Mouse (Mus musculus): ENCODE measurements around the gene Gm525. TPM values are rescaled to one million over a fixed set of nuclear protein-coding genes. Genes with fewer than 3 reads are reported as not detected.
"Not testable (repeated sequence)": the region's sequence is repeated elsewhere in the genome, so short reads cannot be mapped to it uniquely, and the experiment has no call there.

Gene Gm525
- polyA plus RNA-seq, 1 experiment from 2014 or later = not detected

GRCm38 (mm10) chr11:89097292-89097691, 23.7 kb downstream of the Gm525 start:
- not testable (repeated sequence) for H3K4me3 ChIP-seq (ENCODE audit: low read depth, low read length); H3K9ac ChIP-seq (ENCODE audit: low read length); H3K36me3 ChIP-seq (ENCODE audit: control insufficient read depth, insufficient read depth, low read length); H3K27me3 ChIP-seq (replicated peaks; ENCODE audit: control insufficient read depth, insufficient read depth, low read length); H3K9me3 ChIP-seq (replicated peaks; ENCODE audit: control insufficient read depth, low read length); H3K4me1 ChIP-seq (ENCODE audit: control insufficient read depth, insufficient read depth, low read length); H3K4me2 ChIP-seq (ENCODE audit: low read length); H3K27ac ChIP-seq (ENCODE audit: low read depth, low read length); DNase-seq (ENCODE audit: low spot score); ATAC-seq
- 90% methylated on average over 10 of the region's 10 CpGs for WGBS

- no peaks in the 10 kb centered on the region for H3K36me3 ChIP-seq (ENCODE audit: control insufficient read depth, insufficient read depth, low read length)
- WGBS = 87% methylated on average over 17 of the region's 17 CpGs
- DNase-seq (ENCODE audit: low spot score) (no peak), ATAC-seq (no peak)
- no peak overlapping the region for H3K27ac ChIP-seq (ENCODE audit: low read depth, low read length)
- no peaks in the 10 kb centered on the region for H3K4me1 ChIP-seq (ENCODE audit: control insufficient read depth, insufficient read depth, low read length)
- H3K9me3 ChIP-seq (replicated peaks; ENCODE audit: control insufficient read depth, low read length) = no peaks in the 10 kb centered on the region
- no peak overlapping the region for H3K4me3 ChIP-seq (ENCODE audit: low read depth, low read length)
- no peak overlapping the region for H3K4me2 ChIP-seq (ENCODE audit: low read length)
- no peaks in the 10 kb centered on the region for H3K27me3 ChIP-seq (replicated peaks; ENCODE audit: control insufficient read depth, insufficient read depth, low read length)
- H3K9ac ChIP-seq (ENCODE audit: low read length) = no peak overlapping the region
Measured at GRCm38 (mm10) chr11:89098083-89098835, 24.6 kb downstream of the Gm525 start.

GRCm38 (mm10) chr11:89098930-89099329, 25.3 kb downstream of the Gm525 start:
- Histone ChIP-seq H3K27me3 (replicated peaks; ENCODE audit: control insufficient read depth, insufficient read depth, low read length) (no peaks in the 10 kb centered on the region), H3K9ac (ENCODE audit: low read length) (no peak overlapping the region), H3K4me1 (ENCODE audit: control insufficient read depth, insufficient read depth, low read length) (no peaks in the 10 kb centered on the region), H3K4me3 (ENCODE audit: low read depth, low read length) (no peak overlapping the region), H3K27ac (ENCODE audit: low read depth, low read length) (no peak overlapping the region), H3K4me2 (ENCODE audit: low read length) (no peak overlapping the region), H3K36me3 (ENCODE audit: control insufficient read depth, insufficient read depth, low read length) (no peaks in the 10 kb centered on the region), H3K9me3 (replicated peaks; ENCODE audit: control insufficient read depth, low read length) (no peaks in the 10 kb centered on the region)
- WGBS = 75% methylated on average over 6 of the region's 6 CpGs
- no peak for DNase-seq (ENCODE audit: low spot score)
- no peak for ATAC-seq

- H3K27ac ChIP-seq (ENCODE audit: low read depth, low read length) = no peak overlapping the region
- DNase-seq (ENCODE audit: low spot score) = peak; percentile 81
- H3K27me3 ChIP-seq (replicated peaks; ENCODE audit: control insufficient read depth, insufficient read depth, low read length) = no peaks in the 10 kb centered on the region
- peak overlapping the region; percentile 40 for H3K4me2 ChIP-seq (ENCODE audit: low read length)
- H3K36me3 ChIP-seq (ENCODE audit: control insufficient read depth, insufficient read depth, low read length) = no peaks in the 10 kb centered on the region
- no peaks in the 10 kb centered on the region for H3K9me3 ChIP-seq (replicated peaks; ENCODE audit: control insufficient read depth, low read length)
- H3K4me1 ChIP-seq (ENCODE audit: control insufficient read depth, insufficient read depth, low read length) = no peaks in the 10 kb centered on the region
- peak overlapping the region; percentile 4; the same call in 1 of the 2 replicates for H3K4me3 ChIP-seq (ENCODE audit: low read depth, low read length)
- peak; percentile 83 for ATAC-seq
- WGBS = under 1% methylated on average over 9 of the region's 9 CpGs
- H3K9ac ChIP-seq (ENCODE audit: low read length) = peak overlapping the region; percentile 1; the same call in 1 of the 2 replicates
Measured at GRCm38 (mm10) chr11:89100403-89100802, 26.8 kb downstream of the Gm525 start.

GRCm38 (mm10) chr11:89100826-89101321, 27.2 kb downstream of the Gm525 start:
- Histone ChIP-seq H3K9me3 (replicated peaks; ENCODE audit: control insufficient read depth, low read length) (no peaks in the 10 kb centered on the region), H3K4me1 (ENCODE audit: control insufficient read depth, insufficient read depth, low read length) (no peaks in the 10 kb centered on the region), H3K36me3 (ENCODE audit: control insufficient read depth, insufficient read depth, low read length) (no peaks in the 10 kb centered on the region), H3K9ac (ENCODE audit: low read length) (peak overlapping the region; percentile 1; the same call in 1 of the 2 replicates), H3K4me3 (ENCODE audit: low read depth, low read length) (peak overlapping the region; percentile 4; the same call in 1 of the 2 replicates), H3K27ac (ENCODE audit: low read depth, low read length) (no peak overlapping the region), H3K4me2 (ENCODE audit: low read length) (peak overlapping the region; percentile 40), H3K27me3 (replicated peaks; ENCODE audit: control insufficient read depth, insufficient read depth, low read length) (no peaks in the 10 kb centered on the region)
- ATAC-seq (peak; percentile 37; the same call in 1 of the 2 replicates), DNase-seq (ENCODE audit: low spot score) (peak; percentile 45)
- WGBS = 42% methylated on average over 17 of the region's 17 CpGs

GRCm38 (mm10) chr11:89103166-89103565, 29.5 kb downstream of the Gm525 start:
- DNase-seq (ENCODE audit: low spot score) = no peak
- Histone ChIP-seq H3K36me3 (ENCODE audit: control insufficient read depth, insufficient read depth, low read length) (no peaks in the 10 kb centered on the region), H3K27ac (ENCODE audit: low read depth, low read length) (no peak overlapping the region), H3K4me3 (ENCODE audit: low read depth, low read length) (no peak overlapping the region), H3K4me2 (ENCODE audit: low read length) (no peak overlapping the region), H3K4me1 (ENCODE audit: control insufficient read depth, insufficient read depth, low read length) (no peaks in the 10 kb centered on the region), H3K27me3 (replicated peaks; ENCODE audit: control insufficient read depth, insufficient read depth, low read length) (no peaks in the 10 kb centered on the region), H3K9me3 (replicated peaks; ENCODE audit: control insufficient read depth, low read length) (no peaks in the 10 kb centered on the region), H3K9ac (ENCODE audit: low read length) (no peak overlapping the region)
- 93% methylated on average over 14 of the region's 14 CpGs for WGBS
- no peak for ATAC-seq

- H3K4me1 ChIP-seq (ENCODE audit: control insufficient read depth, insufficient read depth, low read length) = no peaks in the 10 kb centered on the region
- no peaks in the 10 kb centered on the region for H3K9me3 ChIP-seq (replicated peaks; ENCODE audit: control insufficient read depth, low read length)
- H3K4me2 ChIP-seq (ENCODE audit: low read length) = no peak overlapping the region
- 95% methylated on average over 8 of the region's 8 CpGs for WGBS
- H3K27me3 ChIP-seq (replicated peaks; ENCODE audit: control insufficient read depth, insufficient read depth, low read length) = no peaks in the 10 kb centered on the region
- no peak overlapping the region for H3K9ac ChIP-seq (ENCODE audit: low read length)
- no peak overlapping the region for H3K4me3 ChIP-seq (ENCODE audit: low read depth, low read length)
- DNase-seq (ENCODE audit: low spot score) (no peak), ATAC-seq (no peak)
- no peaks in the 10 kb centered on the region for H3K36me3 ChIP-seq (ENCODE audit: control insufficient read depth, insufficient read depth, low read length)
- no peak overlapping the region for H3K27ac ChIP-seq (ENCODE audit: low read depth, low read length)
Measured at GRCm38 (mm10) chr11:89105211-89105610, 31.6 kb downstream of the Gm525 start.

GRCm38 (mm10) chr11:89105823-89106222, 32.2 kb downstream of the Gm525 start:
- Histone ChIP-seq H3K9me3 (replicated peaks; ENCODE audit: control insufficient read depth, low read length) (no peaks in the 10 kb centered on the region), H3K4me1 (ENCODE audit: control insufficient read depth, insufficient read depth, low read length) (no peaks in the 10 kb centered on the region), H3K27me3 (replicated peaks; ENCODE audit: control insufficient read depth, insufficient read depth, low read length) (no peaks in the 10 kb centered on the region), H3K4me2 (ENCODE audit: low read length) (no peak overlapping the region), H3K36me3 (ENCODE audit: control insufficient read depth, insufficient read depth, low read length) (no peaks in the 10 kb centered on the region), H3K9ac (ENCODE audit: low read length) (no peak overlapping the region), H3K27ac (ENCODE audit: low read depth, low read length) (no peak overlapping the region), H3K4me3 (ENCODE audit: low read depth, low read length) (no peak overlapping the region)
- no peak for ATAC-seq
- no peak for DNase-seq (ENCODE audit: low spot score)
- WGBS = 91% methylated on average over 11 of the region's 11 CpGs

- no peak overlapping the region for H3K27ac ChIP-seq (ENCODE audit: low read depth, low read length)
- H3K4me2 ChIP-seq (ENCODE audit: low read length) = no peak overlapping the region
- H3K4me3 ChIP-seq (ENCODE audit: low read depth, low read length) = no peak overlapping the region
- no peaks in the 10 kb centered on the region for H3K27me3 ChIP-seq (replicated peaks; ENCODE audit: control insufficient read depth, insufficient read depth, low read length)
- no peaks in the 10 kb centered on the region for H3K4me1 ChIP-seq (ENCODE audit: control insufficient read depth, insufficient read depth, low read length)
- DNase-seq (ENCODE audit: low spot score) (no peak), ATAC-seq (no peak)
- no peaks in the 10 kb centered on the region for H3K36me3 ChIP-seq (ENCODE audit: control insufficient read depth, insufficient read depth, low read length)
- no peak overlapping the region for H3K9ac ChIP-seq (ENCODE audit: low read length)
- WGBS = 34% methylated on average over 12 of the region's 12 CpGs
- H3K9me3 ChIP-seq (replicated peaks; ENCODE audit: control insufficient read depth, low read length) = no peaks in the 10 kb centered on the region
Measured at GRCm38 (mm10) chr11:89107180-89107807, 33.7 kb downstream of the Gm525 start.

All from forebrain, embryonic 14.5 days (tissue).